Mouse (Mus musculus): Measurements from ENCODE around the gene Tor2a. TPM values are rescaled to one million over a fixed set of nuclear protein-coding genes. Genes with fewer than 3 reads are reported as not detected.

Tor2a gene
- polyA plus RNA-seq, 1 experiment from 2014 or later = 46.6 TPM

GRCm38 (mm10) chr2:32761361-32761760 is 4.3 kb downstream of the Tor2a start:
- Histone ChIP-seq H3K4me1 (ENCODE audit: control insufficient read depth, insufficient read depth, low read length) (0 out of 2 replicates have a peak, but pooled peaks cover 2% of the 10 kb centered on the region), H3K9ac (ENCODE audit: low read depth, low read length) (no peak overlapping the region), H3K9me3 (replicated peaks; ENCODE audit: control insufficient read depth, low read length) (no peaks in the 10 kb centered on the region), H3K4me3 (ENCODE audit: low read depth, low read length) (no peak overlapping the region), H3K27ac (ENCODE audit: low read depth, low read length) (no peak overlapping the region), H3K36me3 (ENCODE audit: control insufficient read depth, insufficient read depth, low read length) (peaks cover 12% of the 10 kb centered on the region; the same call in 1 of the 2 replicates), H3K27me3 (ENCODE audit: control insufficient read depth, insufficient read depth, low read length) (no peaks in the 10 kb centered on the region), H3K4me2 (no peak overlapping the region)
- ATAC-seq (replicated peaks; ENCODE audit: insufficient number of reproducible peaks, low FRiP score, low TSS enrichment) = no peak
- 85% methylated on average over 14 of the region's 14 CpGs for WGBS (ENCODE audit: insufficient replicate concordance)

- no peak overlapping the region for H3K9ac ChIP-seq (ENCODE audit: low read depth, low read length)
- H3K4me2 ChIP-seq = no peak overlapping the region
- no peaks in the 10 kb centered on the region for H3K9me3 ChIP-seq (replicated peaks; ENCODE audit: control insufficient read depth, low read length)
- no peak overlapping the region for H3K27ac ChIP-seq (ENCODE audit: low read depth, low read length)
- no peak for ATAC-seq (replicated peaks; ENCODE audit: insufficient number of reproducible peaks, low FRiP score, low TSS enrichment)
- no peaks in the 10 kb centered on the region for H3K27me3 ChIP-seq (ENCODE audit: control insufficient read depth, insufficient read depth, low read length)
- no peak overlapping the region for H3K4me3 ChIP-seq (ENCODE audit: low read depth, low read length)
- H3K4me1 ChIP-seq (ENCODE audit: control insufficient read depth, insufficient read depth, low read length) = 0 out of 2 replicates have a peak, but pooled peaks cover 2% of the 10 kb centered on the region
- 88% methylated on average over 4 of the region's 4 CpGs for WGBS (ENCODE audit: insufficient replicate concordance)
- peaks cover 12% of the 10 kb centered on the region; the same call in 1 of the 2 replicates for H3K36me3 ChIP-seq (ENCODE audit: control insufficient read depth, insufficient read depth, low read length)
Measured at GRCm38 (mm10) chr2:32761859-32762258, 4.8 kb downstream of the Tor2a start.

- 73% methylated on average over 3 of the region's 3 CpGs for WGBS (ENCODE audit: insufficient replicate concordance)
- ATAC-seq (replicated peaks; ENCODE audit: insufficient number of reproducible peaks, low FRiP score, low TSS enrichment) = no peak
- H3K36me3 ChIP-seq (ENCODE audit: control insufficient read depth, insufficient read depth, low read length) = peaks cover 12% of the 10 kb centered on the region; the same call in 1 of the 2 replicates
Measured at GRCm38 (mm10) chr2:32763353-32763752, 6.3 kb downstream of the Tor2a start.

GRCm38 (mm10) chr2:32767241-32767640 is 10.2 kb downstream of the Tor2a start:
- Histone ChIP-seq H3K4me1 (ENCODE audit: control insufficient read depth, insufficient read depth, low read length) (peaks cover 5% of the 10 kb centered on the region; the same call in 1 of the 2 replicates), H3K4me3 (ENCODE audit: low read depth, low read length) (no peak overlapping the region), H3K9ac (ENCODE audit: low read depth, low read length) (no peak overlapping the region), H3K27me3 (ENCODE audit: control insufficient read depth, insufficient read depth, low read length) (no peaks in the 10 kb centered on the region), H3K27ac (ENCODE audit: low read depth, low read length) (no peak overlapping the region), H3K4me2 (no peak overlapping the region), H3K36me3 (ENCODE audit: control insufficient read depth, insufficient read depth, low read length) (no peaks in the 10 kb centered on the region), H3K9me3 (replicated peaks; ENCODE audit: control insufficient read depth, low read length) (no peaks in the 10 kb centered on the region)
- no peak for ATAC-seq (replicated peaks; ENCODE audit: insufficient number of reproducible peaks, low FRiP score, low TSS enrichment)
- WGBS (ENCODE audit: insufficient replicate concordance) = 77% methylated on average over 12 of the region's 12 CpGs

More at GRCm38 (mm10) chr2:32763353-32763752, 6.3 kb downstream of the Tor2a start:
- H3K9me3 ChIP-seq (replicated peaks; ENCODE audit: control insufficient read depth, low read length) = no peaks in the 10 kb centered on the region
- 0 out of 2 replicates have a peak, but pooled peaks cover 2% of the 10 kb centered on the region for H3K4me1 ChIP-seq (ENCODE audit: control insufficient read depth, insufficient read depth, low read length)
- H3K27me3 ChIP-seq (ENCODE audit: control insufficient read depth, insufficient read depth, low read length) = no peaks in the 10 kb centered on the region
- H3K27ac ChIP-seq (ENCODE audit: low read depth, low read length) = no peak overlapping the region
- no peak overlapping the region for H3K4me2 ChIP-seq
- H3K4me3 ChIP-seq (ENCODE audit: low read depth, low read length) = no peak overlapping the region
- H3K9ac ChIP-seq (ENCODE audit: low read depth, low read length) = no peak overlapping the region

GRCm38 (mm10) chr2:32768661-32769285 is 11.7 kb downstream of the Tor2a start:
- Histone ChIP-seq H3K27ac (ENCODE audit: low read depth, low read length) (no peak overlapping the region), H3K36me3 (ENCODE audit: control insufficient read depth, insufficient read depth, low read length) (no peaks in the 10 kb centered on the region), H3K9ac (ENCODE audit: low read depth, low read length) (no peak overlapping the region), H3K4me3 (ENCODE audit: low read depth, low read length) (no peak overlapping the region), H3K4me1 (ENCODE audit: control insufficient read depth, insufficient read depth, low read length) (peaks cover 5% of the 10 kb centered on the region; the same call in 1 of the 2 replicates), H3K9me3 (replicated peaks; ENCODE audit: control insufficient read depth, low read length) (no peaks in the 10 kb centered on the region), H3K27me3 (ENCODE audit: control insufficient read depth, insufficient read depth, low read length) (no peaks in the 10 kb centered on the region; the same call in 1 of the 2 replicates), H3K4me2 (no peak overlapping the region)
- ATAC-seq (replicated peaks; ENCODE audit: insufficient number of reproducible peaks, low FRiP score, low TSS enrichment) = no peak
- WGBS (ENCODE audit: insufficient replicate concordance) = 43% methylated on average over 19 of the region's 19 CpGs

GRCm38 (mm10) chr2:32769327-32770085 is 12.5 kb downstream of the Tor2a start:
- no peak for ATAC-seq (replicated peaks; ENCODE audit: insufficient number of reproducible peaks, low FRiP score, low TSS enrichment)
- Histone ChIP-seq H3K4me1 (ENCODE audit: control insufficient read depth, insufficient read depth, low read length) (peaks cover 5% of the 10 kb centered on the region; the same call in 1 of the 2 replicates), H3K9ac (ENCODE audit: low read depth, low read length) (no peak overlapping the region), H3K4me2 (no peak overlapping the region), H3K4me3 (ENCODE audit: low read depth, low read length) (no peak overlapping the region), H3K27ac (ENCODE audit: low read depth, low read length) (no peak overlapping the region), H3K36me3 (ENCODE audit: control insufficient read depth, insufficient read depth, low read length) (no peaks in the 10 kb centered on the region), H3K9me3 (replicated peaks; ENCODE audit: control insufficient read depth, low read length) (no peaks in the 10 kb centered on the region), H3K27me3 (ENCODE audit: control insufficient read depth, insufficient read depth, low read length) (no peaks in the 10 kb centered on the region; the same call in 1 of the 2 replicates)
- 78% methylated on average over 5 of the region's 5 CpGs for WGBS (ENCODE audit: insufficient replicate concordance)

GRCm38 (mm10) chr2:32771886-32772285 is 14.9 kb downstream of the Tor2a start:
- no peaks in the 10 kb centered on the region for H3K36me3 ChIP-seq (ENCODE audit: control insufficient read depth, insufficient read depth, low read length)
- peaks cover 11% of the 10 kb centered on the region for H3K4me1 ChIP-seq (ENCODE audit: control insufficient read depth, insufficient read depth, low read length)
- H3K27me3 ChIP-seq (ENCODE audit: control insufficient read depth, insufficient read depth, low read length) = no peaks in the 10 kb centered on the region; the same call in 1 of the 2 replicates
- WGBS (ENCODE audit: insufficient replicate concordance) = 27% methylated on average over 12 of the region's 12 CpGs
- H3K9ac ChIP-seq (ENCODE audit: low read depth, low read length) = no peak overlapping the region
- no peak overlapping the region for H3K27ac ChIP-seq (ENCODE audit: low read depth, low read length)
- H3K4me3 ChIP-seq (ENCODE audit: low read depth, low read length) = no peak overlapping the region
- no peak overlapping the region for H3K4me2 ChIP-seq
- no peak for ATAC-seq (replicated peaks; ENCODE audit: insufficient number of reproducible peaks, low FRiP score, low TSS enrichment)
- H3K9me3 ChIP-seq (replicated peaks; ENCODE audit: control insufficient read depth, low read length) = no peaks in the 10 kb centered on the region

GRCm38 (mm10) chr2:32772626-32773279 is 15.7 kb downstream of the Tor2a start:
- 76% methylated on average over 8 of the region's 8 CpGs for WGBS (ENCODE audit: insufficient replicate concordance)
- no peak for ATAC-seq (replicated peaks; ENCODE audit: insufficient number of reproducible peaks, low FRiP score, low TSS enrichment)
- no peak overlapping the region for H3K27ac ChIP-seq (ENCODE audit: low read depth, low read length)
- no peaks in the 10 kb centered on the region for H3K9me3 ChIP-seq (replicated peaks; ENCODE audit: control insufficient read depth, low read length)
- peaks cover 11% of the 10 kb centered on the region for H3K4me1 ChIP-seq (ENCODE audit: control insufficient read depth, insufficient read depth, low read length)
- no peak overlapping the region for H3K9ac ChIP-seq (ENCODE audit: low read depth, low read length)
- no peak overlapping the region for H3K4me3 ChIP-seq (ENCODE audit: low read depth, low read length)
- no peaks in the 10 kb centered on the region; the same call in 1 of the 2 replicates for H3K27me3 ChIP-seq (ENCODE audit: control insufficient read depth, insufficient read depth, low read length)
- H3K36me3 ChIP-seq (ENCODE audit: control insufficient read depth, insufficient read depth, low read length) = no peaks in the 10 kb centered on the region
- no peak overlapping the region for H3K4me2 ChIP-seq
